Mouse (Mus musculus) kidney, postnatal 0 days (tissue): Measurements from ENCODE around the gene Med28. TPM values are rescaled to one million over a fixed set of nuclear protein-coding genes. Genes with fewer than 3 reads are reported as not detected.

ENCODE experiments used
- ATAC-seq: fragments of 200-750 bp; cut with Nextera tagmentation; replicated peaks from 2 replicates; pipeline ENCODE4 v1.8.0; 2017; ENCODE audit warnings: low read depth, moderate number of reproducible peaks, moderate TSS enrichment, moderate library complexity; ENCODE audit not compliant: low FRiP score
- DNase-seq: peaks from one replicate; pipeline ENCODE4 v3.0.0-alpha.2; 2016; ENCODE audit warnings: low spot score
- H3K27ac ChIP-seq: fragments of 300-500 bp; sonication (generic); 2 replicates; pipeline ENCODE4 v1.5.1; 2014; ENCODE audit warnings: mild to moderate bottlenecking
- H3K27me3 ChIP-seq: fragments of 300-500 bp; sonication (generic); 2 replicates; pipeline ENCODE4 v1.6.1; 2014; ENCODE audit warnings: low read length, mixed read lengths; ENCODE audit not compliant: insufficient read depth
- H3K36me3 ChIP-seq: fragments of 300-500 bp; sonication (generic); 2 replicates; pipeline ENCODE4 v1.6.1; 2014; ENCODE audit warnings: low read length, mixed read lengths; ENCODE audit not compliant: insufficient read depth
- H3K4me1 ChIP-seq: fragments of 300-500 bp; sonication (generic); replicated peaks from 2 replicates; pipeline ENCODE4 v1.6.1; 2014; ENCODE audit warnings: antibody characterized with exemption, low read length, mixed read lengths; ENCODE audit not compliant: insufficient read depth
- H3K4me2 ChIP-seq: fragments of 300-500 bp; sonication (generic); 2 replicates; pipeline ENCODE4 v1.6.1; 2014; ENCODE audit warnings: mild to moderate bottlenecking, low read length, moderate library complexity, mixed read lengths
- H3K4me3 ChIP-seq: fragments of 300-500 bp; sonication (generic); replicated peaks from 2 replicates; pipeline ENCODE4 v1.5.1; 2014; ENCODE audit warnings: low read depth, low read length
- H3K9ac ChIP-seq: fragments of 300-500 bp; sonication (generic); 2 replicates; pipeline ENCODE4 v1.6.1; 2014; ENCODE audit warnings: low read depth, low read length
- H3K9me3 ChIP-seq: fragments of 300-500 bp; sonication (generic); replicated peaks from 2 replicates; pipeline ENCODE4 v1.6.1; 2016; ENCODE audit warnings: low read length, inconsistent platforms, mixed read lengths
- CTCF ChIP-seq: IDR thresholded peaks from 2 replicates; pipeline ENCODE4 v1.5.1; 2016; ENCODE audit warnings: antibody characterized with exemption, low read depth, mild to moderate bottlenecking, moderate library complexity
- WGBS: fragments of 180-500 bp; shearing (Covaris S2); extraction: QIAGEN DNeasy Blood & Tissue Kit; methylation state at CpG from one replicate; pipeline ENCODE4 v1.1.7; 2014; 5-methylcytosine and 5-hydroxymethylcytosine counted together
- polyA plus RNA-seq: library from polyadenylated mRNA; unstranded; fragments of >200 nt; fragmentation: Nextera tagmentation; extraction: Ambion mirVana; gene quantifications from 2 replicates; pipeline ENCODE4 v1.2.1, GENCODE M21; 2015

Med28 gene
- polyA plus RNA-seq, 1 experiment from 2014 or later: 339 TPM

GRCm38 (mm10) chr5:45497564-45497963, 22.5 kb upstream of the Med28 start:
- Histone ChIP-seq H3K9ac (no peak overlapping the region), H3K9me3 (no peaks in the 10 kb centered on the region), H3K27ac (no peak overlapping the region), H3K36me3 (peaks cover 25% of the 10 kb centered on the region), H3K4me3 (no peak overlapping the region), H3K4me1 (no peaks in the 10 kb centered on the region), H3K27me3 (no peaks in the 10 kb centered on the region), H3K4me2 (no peak overlapping the region)
- 90% methylated on average over 5 of the region's 5 CpGs for WGBS
- ATAC-seq (no peak), DNase-seq (no peak)
- no peak for TF ChIP-seq CTCF

GRCm38 (mm10) chr5:45510071-45510470, 10.0 kb upstream of the Med28 start:
- H3K27ac ChIP-seq: no peak overlapping the region
- no peaks in the 10 kb centered on the region for H3K4me1 ChIP-seq
- H3K4me2 ChIP-seq: no peak overlapping the region
- DNase-seq (no peak), ATAC-seq (no peak)
- H3K27me3 ChIP-seq: no peaks in the 10 kb centered on the region
- H3K4me3 ChIP-seq: no peak overlapping the region
- no peaks in the 10 kb centered on the region for H3K9me3 ChIP-seq
- no peak for TF ChIP-seq CTCF
- H3K36me3 ChIP-seq: peaks cover 53% of the 10 kb centered on the region
- WGBS: 73% methylated on average over 7 of the region's 7 CpGs
- H3K9ac ChIP-seq: no peak overlapping the region

DNA sequence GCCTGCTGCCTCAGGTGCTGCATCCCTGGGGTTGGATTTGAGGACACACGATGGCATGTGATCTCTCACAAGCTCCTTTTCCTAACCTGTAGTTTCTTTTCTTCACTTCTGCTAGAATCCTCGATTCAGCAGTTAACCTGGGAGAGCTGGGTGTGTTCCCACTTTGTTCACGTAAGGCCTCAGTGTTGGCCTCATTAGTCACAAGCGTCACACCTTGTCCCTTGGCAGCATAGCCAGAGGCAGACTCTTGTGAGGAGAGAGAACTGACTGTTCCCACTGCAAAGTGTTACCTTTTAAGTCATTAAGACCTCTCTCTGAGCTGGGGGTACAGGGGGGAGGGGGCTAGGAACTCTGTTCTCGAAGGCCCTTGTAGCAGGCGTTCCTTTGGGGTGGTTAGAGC, 7.1 kb upstream of the Med28 start:
- no peak for ATAC-seq
- no peak overlapping the region for H3K27ac ChIP-seq

DNA sequence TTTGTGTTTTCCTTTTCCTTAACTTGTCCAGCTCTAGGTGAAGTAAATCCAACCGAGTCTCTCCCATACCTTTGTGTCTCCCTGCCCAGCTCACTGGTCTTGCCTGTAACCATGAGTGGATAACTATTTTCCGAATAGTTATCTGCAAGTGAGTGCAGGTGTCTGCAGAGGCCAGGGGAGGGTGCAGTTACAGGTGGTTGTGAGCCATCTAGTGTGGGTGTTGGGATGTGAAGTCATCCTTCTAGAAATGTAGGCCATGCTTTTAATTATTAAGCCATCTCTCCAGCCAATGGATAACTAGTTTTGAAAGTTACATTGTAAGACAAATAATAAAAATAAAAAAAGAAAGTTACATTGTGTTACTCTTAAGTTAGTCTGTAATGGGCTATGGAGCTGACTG, 6.5 kb upstream of the Med28 start:
- Histone ChIP-seq H3K27ac (no peak overlapping the region), H3K9ac (no peak overlapping the region), H3K27me3 (no peaks in the 10 kb centered on the region), H3K36me3 (peaks cover 33% of the 10 kb centered on the region), H3K4me2 (no peak overlapping the region), H3K4me1 (no peaks in the 10 kb centered on the region), H3K9me3 (no peaks in the 10 kb centered on the region), H3K4me3 (no peak overlapping the region)
- TF ChIP-seq CTCF: no peak
- 93% methylated on average over 2 of the region's 2 CpGs for WGBS
- no peak for ATAC-seq
- no peak for DNase-seq

More for the DNA sequence above, 7.1 kb upstream of the Med28 start:
- H3K9ac ChIP-seq: no peak overlapping the region
- H3K4me3 ChIP-seq: no peak overlapping the region
- WGBS: 92% methylated on average over 6 of the region's 6 CpGs
- peaks cover 33% of the 10 kb centered on the region for H3K36me3 ChIP-seq
- no peaks in the 10 kb centered on the region for H3K27me3 ChIP-seq
- no peak overlapping the region for H3K4me2 ChIP-seq
- no peak for DNase-seq
- no peak for TF ChIP-seq CTCF
- H3K4me1 ChIP-seq: no peaks in the 10 kb centered on the region
- H3K9me3 ChIP-seq: no peaks in the 10 kb centered on the region

DNA sequence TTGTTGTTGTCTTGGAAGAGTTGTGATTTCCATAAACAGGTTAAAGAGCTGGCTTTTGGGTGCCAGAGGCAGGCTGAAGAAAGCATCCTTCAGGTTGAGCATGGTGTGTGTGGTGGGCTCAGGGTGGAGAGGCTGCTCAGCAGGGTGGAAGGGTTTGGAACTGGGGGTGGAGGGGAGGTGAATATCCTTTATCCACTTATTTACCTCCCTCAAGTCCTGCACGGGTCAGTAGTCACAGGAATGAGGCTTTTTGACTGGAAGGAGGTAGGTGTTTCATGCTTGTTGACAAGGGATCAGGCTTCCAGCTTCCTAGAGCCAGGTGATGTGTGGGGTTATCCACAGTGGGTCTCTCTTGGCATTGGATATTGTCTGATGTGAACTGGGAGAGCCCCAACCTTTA, 5.4 kb upstream of the Med28 start:
- H3K9me3 ChIP-seq: no peaks in the 10 kb centered on the region
- H3K4me3 ChIP-seq: no peak overlapping the region
- no peaks in the 10 kb centered on the region for H3K27me3 ChIP-seq
- H3K4me2 ChIP-seq: no peak overlapping the region
- no peaks in the 10 kb centered on the region for H3K4me1 ChIP-seq
- H3K36me3 ChIP-seq: peaks cover 29% of the 10 kb centered on the region
- DNase-seq (no peak), ATAC-seq (peak; percentile 56)
- no peak for TF ChIP-seq CTCF
- no peak overlapping the region for H3K27ac ChIP-seq
- H3K9ac ChIP-seq: no peak overlapping the region
- WGBS: 69% methylated on average over 1 of the region's 1 CpGs

- H3K27me3 ChIP-seq: no peaks in the 10 kb centered on the region
- DNase-seq (no peak), ATAC-seq (no peak)
- no peak overlapping the region for H3K4me2 ChIP-seq
- no peaks in the 10 kb centered on the region for H3K4me1 ChIP-seq
- WGBS: 90% methylated on average over 10 of the region's 10 CpGs
- no peak overlapping the region for H3K27ac ChIP-seq
- no peak overlapping the region for H3K9ac ChIP-seq
- H3K36me3 ChIP-seq: peaks cover 23% of the 10 kb centered on the region
- TF ChIP-seq CTCF: no peak
- no peaks in the 10 kb centered on the region for H3K9me3 ChIP-seq
- H3K4me3 ChIP-seq: no peak overlapping the region
Observed at GRCm38 (mm10) chr5:45515151-45515743, 4.8 kb upstream of the Med28 start.

DNA sequence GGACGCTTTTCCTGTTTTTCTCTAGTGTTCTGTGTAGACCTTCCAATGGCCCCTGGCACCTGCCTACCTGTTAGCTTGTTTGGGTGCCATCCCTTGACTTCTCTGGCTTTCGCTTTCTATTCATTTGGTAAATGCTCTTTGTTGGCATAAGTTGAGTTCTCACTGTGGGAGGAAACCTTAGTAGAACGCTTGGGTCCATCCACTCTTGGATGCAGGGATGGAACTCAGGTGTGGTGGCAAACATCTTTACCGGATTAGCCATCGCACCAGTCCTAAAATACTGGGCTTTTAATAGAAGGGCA, 731 bp downstream of the Med28 start:
- Histone ChIP-seq H3K4me3 (peak overlapping the region; percentile 86), H3K9ac (peak overlapping the region; percentile 87), H3K36me3 (peaks cover 13% of the 10 kb centered on the region), H3K27me3 (no peaks in the 10 kb centered on the region), H3K9me3 (no peaks in the 10 kb centered on the region), H3K4me1 (peaks cover 11% of the 10 kb centered on the region), H3K4me2 (peak overlapping the region; percentile 87), H3K27ac (peak overlapping the region; percentile 80)
- no peak for TF ChIP-seq CTCF
- DNase-seq (no peak), ATAC-seq (no peak)
- 5% methylated on average over 5 of the region's 5 CpGs for whole genome bisulfite sequencing
